Comparison of ENCODE assay signal across 8 mouse cellular contexts in genomic region chr6:90604130-90604529, GRCm38 (mm10). TPM values are rescaled to one million over a fixed set of nuclear protein-coding genes. Genes with fewer than 3 reads are reported as not detected.
DNase-seq lines count a peak whose midpoint lies in the region; ATAC-seq and TF ChIP-seq lines count a peak whose summit lies in the region.

No protein-coding gene starts in this region.

- H3K4me3 ChIP-seq in heart, embryonic 10.5 days = peak overlapping the region; percentile 77
- H3K4me3 ChIP-seq in hindbrain, embryonic 13.5 days = peak overlapping the region; percentile 65
- peak overlapping the region; percentile 69 for H3K4me3 ChIP-seq in midbrain, embryonic 13.5 days (replicated peaks)

- ATAC-seq in Patski = peak; percentile 8
- ATAC-seq in hindbrain, embryonic 13.5 days (ENCODE audit: low FRiP score) = peak; percentile 7
- no peak; the same call in 1 of the 2 replicates for ATAC-seq in midbrain, embryonic 13.5 days

- peak overlapping the region; percentile 87 for H3K4me2 ChIP-seq in hindbrain, embryonic 13.5 days
- H3K4me2 ChIP-seq in midbrain, embryonic 13.5 days (replicated peaks) = peak overlapping the region; percentile 89

- in situ Hi-C loops in Patski (cut with MboI; ENCODE audit: low pct_unique_long_range_greater_than_20kb) = no loop called here

- 61% methylated on average over 3 of the region's 3 CpGs for WGBS in heart, embryonic 10.5 days
- WGBS in hindbrain, embryonic 13.5 days = 68% methylated on average over 3 of the region's 3 CpGs
- 59% methylated on average over 3 of the region's 3 CpGs for WGBS in midbrain, embryonic 13.5 days

- CTCF ChIA-PET in Patski (lab: Charles Lee) = interaction anchor here (0.9 to 4.6 kb wide), 4 partner anchors 15 to 169 kb away, joined by 3 to 31 read pairs (median 10); no protein-coding TSS in a partner anchor

- peaks cover 46% of the 10 kb centered on the region for H3K4me1 ChIP-seq in heart, embryonic 10.5 days
- peaks cover 11% of the 10 kb centered on the region for H3K4me1 ChIP-seq in hindbrain, embryonic 13.5 days (replicated peaks)
- peaks cover 13% of the 10 kb centered on the region for H3K4me1 ChIP-seq in midbrain, embryonic 13.5 days (replicated peaks)

- H3K27me3 ChIP-seq in heart, embryonic 10.5 days (ENCODE audit: insufficient read depth, poor library complexity, severe bottlenecking) = peaks cover 21% of the 10 kb centered on the region
- no peaks in the 10 kb centered on the region for H3K27me3 ChIP-seq in Patski
- peaks cover 19% of the 10 kb centered on the region; the same call in 1 of the 2 replicates for H3K27me3 ChIP-seq in hindbrain, embryonic 13.5 days
- H3K27me3 ChIP-seq in midbrain, embryonic 13.5 days = peaks cover 17% of the 10 kb centered on the region

- POLR2A ChIA-PET in Patski (lab: Charles Lee) = no interaction called here

- H3K9ac ChIP-seq in hindbrain, embryonic 13.5 days = no peak overlapping the region
- no peak overlapping the region for H3K9ac ChIP-seq in midbrain, embryonic 13.5 days (replicated peaks)

- intact Hi-C loops in heart, postnatal 14 days (cut with DNase I) = loop anchor here (2.0 kb wide), 1 partner anchor 117 kb away; no protein-coding TSS in a partner anchor

- no peak for DNase-seq in heart, embryonic 10.5 days (ENCODE audit: low spot score)
- no peak for DNase-seq in heart, postnatal 14 days
- no peak for DNase-seq in Patski (ENCODE audit: low read depth, low spot score)
- no peak for DNase-seq in urinary bladder, adult 18-20 months (ENCODE audit: low spot score in 2 of 2)
- DNase-seq in testis, postnatal 14 days (ENCODE audit: low spot score) = no peak
- no peak for DNase-seq in gastrocnemius, postnatal 4 days (ENCODE audit: low spot score in 2 of 2)

- no peaks in the 10 kb centered on the region for H3K9me3 ChIP-seq in heart, embryonic 10.5 days
- H3K9me3 ChIP-seq in hindbrain, embryonic 13.5 days = no peaks in the 10 kb centered on the region
- no peaks in the 10 kb centered on the region for H3K9me3 ChIP-seq in midbrain, embryonic 13.5 days

- no peak for TF ChIP-seq CTCF in Patski (IDR thresholded peaks at IDR 0.05)

- H3K27ac ChIP-seq in heart, embryonic 10.5 days = no peak overlapping the region
- no peak overlapping the region for H3K27ac ChIP-seq in hindbrain, embryonic 13.5 days
- no peak overlapping the region for H3K27ac ChIP-seq in midbrain, embryonic 13.5 days

- H3K36me3 ChIP-seq in heart, embryonic 10.5 days = no peaks in the 10 kb centered on the region
- H3K36me3 ChIP-seq in hindbrain, embryonic 13.5 days = no peaks in the 10 kb centered on the region
- H3K36me3 ChIP-seq in midbrain, embryonic 13.5 days = no peaks in the 10 kb centered on the region

RNA-seq across cellular contexts. Expression of gene Slc41a3, which starts 0.4 kb away (rescaled TPM):
- 8.2 and 9.4 TPM in 2 replicates for polyA plus RNA-seq in heart, embryonic 10.5 days (2016; fragmentation: Nextera tagmentation; extraction: Ambion mirVana)
- total RNA-seq in heart, postnatal 14 days (2021) = 10 to 100 TPM; 45.1 to 46.8 TPM
- polyA plus RNA-seq in Patski (2021) = 9.1 TPM
- polyA plus RNA-seq in hindbrain, embryonic 13.5 days (2015; fragmentation: Nextera tagmentation; extraction: Ambion mirVana) = 5.1 and 5.5 TPM in 2 replicates
- polyA plus RNA-seq in midbrain, embryonic 13.5 days (2015; fragmentation: Nextera tagmentation; extraction: Ambion mirVana) = 3.3 and 3.6 TPM in 2 replicates
- 10 to 100 TPM; 21.6 to 25.0 TPM for total RNA-seq in gastrocnemius, postnatal 4 days (2021)
